Mouse (Mus musculus): ENCODE data around the gene Tent4a. TPM values are rescaled to one million over a fixed set of nuclear protein-coding genes. Genes with fewer than 3 reads are reported as not detected.

Gene Tent4a
- polyA plus RNA-seq, 1 experiment from 2014 or later: 3.1 TPM

DNA sequence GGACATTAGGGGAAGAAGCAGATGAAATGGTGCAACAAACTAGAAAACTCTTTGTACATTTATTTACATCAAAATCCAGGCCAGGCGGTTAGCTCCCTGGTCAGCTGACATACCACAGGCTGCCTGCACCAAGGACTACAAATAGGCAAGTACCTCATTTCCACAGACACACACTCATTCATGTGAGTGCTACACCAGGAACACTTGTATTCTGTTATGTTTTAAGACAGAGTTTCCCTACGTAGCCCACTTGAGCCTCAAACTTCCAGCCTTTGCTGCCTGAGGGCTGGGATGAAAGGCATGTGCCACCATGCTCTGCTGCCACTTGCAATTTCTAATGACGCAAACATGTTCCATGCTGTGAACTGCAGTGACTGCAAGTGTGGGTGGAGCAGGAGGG lies 19.3 kb downstream of the Tent4a start:
- ATAC-seq (peak; percentile 81), DNase-seq (ENCODE audit: low spot score) (peak; percentile 57)
- no peak for TF ChIP-seq CTCF (IDR thresholded peaks at IDR 0.05)
- TF ChIP-seq EP300 (IDR thresholded peaks at IDR 0.05): no peak
- Histone ChIP-seq H3K4me2 (replicated peaks; ENCODE audit: low read depth, low read length) (no peak overlapping the region), H3K9me3 (ENCODE audit: low read length) (no peaks in the 10 kb centered on the region), H3K9ac (replicated peaks; ENCODE audit: low read depth) (no peak overlapping the region), H3K36me3 (ENCODE audit: insufficient read depth, low read length) (no peaks in the 10 kb centered on the region), H3K27me3 (replicated peaks; ENCODE audit: insufficient read depth, low read length) (no peaks in the 10 kb centered on the region), H3K27ac (ENCODE audit: low read length) (peak overlapping the region; percentile 32; the same call in 1 of the 2 replicates), H3K4me3 (ENCODE audit: low read depth, low read length) (no peak overlapping the region), H3K4me1 (ENCODE audit: insufficient read depth, low read depth, low read length) (no peaks in the 10 kb centered on the region)
- WGBS: 72% methylated on average over 3 of the region's 3 CpGs

- peak; percentile 87 for DNase-seq (ENCODE audit: low spot score)
- Histone ChIP-seq H3K27ac (ENCODE audit: low read length) (no peak overlapping the region), H3K4me3 (ENCODE audit: low read depth, low read length) (no peak overlapping the region), H3K27me3 (replicated peaks; ENCODE audit: insufficient read depth, low read length) (no peaks in the 10 kb centered on the region), H3K36me3 (ENCODE audit: insufficient read depth, low read length) (peaks cover 20% of the 10 kb centered on the region), H3K4me2 (replicated peaks; ENCODE audit: low read depth, low read length) (no peak overlapping the region), H3K4me1 (ENCODE audit: insufficient read depth, low read depth, low read length) (no peaks in the 10 kb centered on the region), H3K9ac (replicated peaks; ENCODE audit: low read depth) (no peak overlapping the region), H3K9me3 (ENCODE audit: low read length) (no peaks in the 10 kb centered on the region)
- ATAC-seq: peak; percentile 78
- TF ChIP-seq CTCF (IDR thresholded peaks at IDR 0.05) (peak; percentile 72), EP300 (IDR thresholded peaks at IDR 0.05) (no peak)
- WGBS: 58% methylated on average over 9 of the region's 9 CpGs
Measured at GRCm38 (mm10) chr13:69509391-69510244, 24.8 kb downstream of the Tent4a start.

DNA sequence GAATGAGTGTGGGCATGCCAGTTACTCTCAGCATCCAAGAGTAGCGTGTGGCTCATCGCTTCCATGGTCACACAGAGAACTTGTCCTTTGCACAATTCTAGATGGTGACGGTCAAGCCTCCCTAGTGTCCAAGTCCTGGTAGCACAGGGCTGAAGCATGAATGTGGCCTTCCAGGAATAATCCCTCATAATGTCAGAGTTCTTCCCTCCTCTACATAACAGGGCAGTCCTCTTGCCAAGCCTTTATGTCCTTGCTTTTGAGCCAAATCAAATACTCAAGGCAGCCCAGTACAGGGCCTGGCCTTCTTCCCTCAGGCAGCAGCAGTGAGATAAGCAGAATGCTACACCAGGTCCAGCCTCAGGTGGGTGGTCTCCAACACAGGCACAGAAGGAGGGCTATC lies 26.8 kb downstream of the Tent4a start:
- Histone ChIP-seq H3K27me3 (replicated peaks; ENCODE audit: insufficient read depth, low read length) (no peaks in the 10 kb centered on the region), H3K4me3 (ENCODE audit: low read depth, low read length) (no peak overlapping the region), H3K9me3 (ENCODE audit: low read length) (no peaks in the 10 kb centered on the region), H3K9ac (replicated peaks; ENCODE audit: low read depth) (no peak overlapping the region), H3K4me2 (replicated peaks; ENCODE audit: low read depth, low read length) (no peak overlapping the region), H3K27ac (ENCODE audit: low read length) (no peak overlapping the region), H3K36me3 (ENCODE audit: insufficient read depth, low read length) (peaks cover 34% of the 10 kb centered on the region), H3K4me1 (ENCODE audit: insufficient read depth, low read depth, low read length) (no peaks in the 10 kb centered on the region)
- no peak for TF ChIP-seq CTCF (IDR thresholded peaks at IDR 0.05)
- no peak for TF ChIP-seq EP300 (IDR thresholded peaks at IDR 0.05)
- 88% methylated on average over 3 of the region's 3 CpGs for whole genome bisulfite sequencing
- DNase-seq (ENCODE audit: low spot score) (no peak), ATAC-seq (peak; percentile 30)

DNA sequence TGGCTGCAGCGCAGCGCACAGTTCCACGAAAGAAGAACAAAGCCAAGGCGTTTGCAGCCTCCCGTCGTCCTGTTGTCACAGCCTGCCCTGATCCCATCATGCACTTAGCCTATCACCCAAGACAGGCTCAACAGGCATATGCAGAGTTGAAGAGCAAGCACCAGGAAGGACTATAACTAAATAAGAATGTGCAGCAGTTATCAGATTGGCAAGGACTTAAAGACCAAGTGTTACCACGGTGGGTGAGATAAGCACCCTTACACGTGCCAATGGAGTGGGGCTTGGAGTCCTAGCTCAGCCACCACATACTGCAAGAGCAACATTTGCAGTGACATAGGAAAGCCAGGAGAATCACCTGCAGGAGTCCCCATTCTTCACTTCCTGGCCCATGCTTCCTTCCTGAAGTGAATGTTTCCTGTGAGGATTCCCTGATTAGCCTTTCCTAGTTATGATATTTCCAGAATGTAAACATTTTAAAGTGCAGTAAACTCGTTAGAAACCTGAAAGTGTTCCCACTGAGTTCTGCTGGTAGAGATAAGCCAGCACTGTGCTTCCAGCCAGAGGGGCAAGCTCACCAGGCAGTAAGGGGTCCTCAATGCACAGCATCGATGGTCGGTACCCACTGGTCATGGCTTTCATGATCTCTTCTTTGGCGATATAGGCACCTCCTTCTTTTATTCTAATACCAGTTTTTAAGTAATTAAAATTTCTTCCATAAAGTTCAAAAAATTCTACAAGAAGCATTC lies 27.9 kb downstream of the Tent4a start:
- Histone ChIP-seq H3K4me3 (ENCODE audit: low read depth, low read length) (no peak overlapping the region), H3K36me3 (ENCODE audit: insufficient read depth, low read length) (peaks cover 45% of the 10 kb centered on the region), H3K27me3 (replicated peaks; ENCODE audit: insufficient read depth, low read length) (no peaks in the 10 kb centered on the region), H3K4me2 (replicated peaks; ENCODE audit: low read depth, low read length) (no peak overlapping the region), H3K4me1 (ENCODE audit: insufficient read depth, low read depth, low read length) (no peaks in the 10 kb centered on the region), H3K27ac (ENCODE audit: low read length) (no peak overlapping the region), H3K9me3 (ENCODE audit: low read length) (no peaks in the 10 kb centered on the region), H3K9ac (replicated peaks; ENCODE audit: low read depth) (no peak overlapping the region)
- ATAC-seq (peak; percentile 37), DNase-seq (ENCODE audit: low spot score) (no peak)
- 64% methylated on average over 12 of the region's 12 CpGs for WGBS
- TF ChIP-seq CTCF (IDR thresholded peaks at IDR 0.05) (no peak), EP300 (IDR thresholded peaks at IDR 0.05) (no peak)

- no peak overlapping the region for H3K27ac ChIP-seq (ENCODE audit: low read length)
- no peak overlapping the region for H3K9ac ChIP-seq (replicated peaks; ENCODE audit: low read depth)
- WGBS: 85% methylated on average over 5 of the region's 5 CpGs
- no peak overlapping the region for H3K4me2 ChIP-seq (replicated peaks; ENCODE audit: low read depth, low read length)
- ATAC-seq (no peak), DNase-seq (ENCODE audit: low spot score) (no peak)
- no peak overlapping the region for H3K4me3 ChIP-seq (ENCODE audit: low read depth, low read length)
- peaks cover 57% of the 10 kb centered on the region for H3K36me3 ChIP-seq (ENCODE audit: insufficient read depth, low read length)
- no peaks in the 10 kb centered on the region for H3K27me3 ChIP-seq (replicated peaks; ENCODE audit: insufficient read depth, low read length)
- TF ChIP-seq CTCF (IDR thresholded peaks at IDR 0.05) (no peak), EP300 (IDR thresholded peaks at IDR 0.05) (no peak)
- H3K4me1 ChIP-seq (ENCODE audit: insufficient read depth, low read depth, low read length): no peaks in the 10 kb centered on the region
- H3K9me3 ChIP-seq (ENCODE audit: low read length): no peaks in the 10 kb centered on the region
Measured at GRCm38 (mm10) chr13:69502863-69503262, 31.6 kb downstream of the Tent4a start.

DNA sequence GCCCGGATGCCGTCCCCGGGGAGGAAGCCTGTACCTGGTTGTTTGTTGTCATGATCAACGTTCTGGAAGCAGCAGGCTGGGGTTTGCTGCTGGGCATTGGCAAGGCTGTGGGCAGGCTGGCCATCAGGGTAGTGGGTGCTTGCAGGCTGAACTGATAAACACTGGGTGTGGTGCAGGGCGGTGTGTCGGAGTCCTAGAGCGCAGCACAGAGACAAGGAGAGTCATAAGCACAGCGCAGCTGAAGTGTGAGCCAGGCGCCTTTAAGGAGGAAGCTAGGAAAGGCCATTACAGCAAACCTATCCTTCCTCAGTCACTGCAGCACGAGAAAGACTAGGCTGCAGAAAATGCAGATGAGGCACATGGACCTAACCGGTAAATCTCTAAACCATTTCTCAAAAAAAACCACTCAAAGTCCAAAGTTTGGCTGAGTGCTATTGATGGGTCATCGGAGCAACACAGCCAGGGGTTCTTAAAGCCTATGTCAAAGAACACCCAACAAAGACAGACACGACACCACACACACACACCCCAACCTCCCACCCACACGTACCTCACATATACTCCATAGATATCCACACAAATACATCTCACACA lies 32.2 kb downstream of the Tent4a start:
- 94% methylated on average over 14 of the region's 14 CpGs for WGBS
- no peak for ATAC-seq
- H3K9me3 ChIP-seq (ENCODE audit: low read length): no peaks in the 10 kb centered on the region
- H3K36me3 ChIP-seq (ENCODE audit: insufficient read depth, low read length): peaks cover 62% of the 10 kb centered on the region
- no peak overlapping the region for H3K27ac ChIP-seq (ENCODE audit: low read length)
- no peak overlapping the region for H3K4me3 ChIP-seq (ENCODE audit: low read depth, low read length)
- H3K4me1 ChIP-seq (ENCODE audit: insufficient read depth, low read depth, low read length): no peaks in the 10 kb centered on the region
- H3K27me3 ChIP-seq (replicated peaks; ENCODE audit: insufficient read depth, low read length): no peaks in the 10 kb centered on the region
- TF ChIP-seq EP300 (IDR thresholded peaks at IDR 0.05) (no peak), CTCF (IDR thresholded peaks at IDR 0.05) (no peak)
- no peak for DNase-seq (ENCODE audit: low spot score)
- no peak overlapping the region for H3K9ac ChIP-seq (replicated peaks; ENCODE audit: low read depth)
- no peak overlapping the region for H3K4me2 ChIP-seq (replicated peaks; ENCODE audit: low read depth, low read length)
